Mouse (Mus musculus) C2C12 (cell line): ENCODE results near the gene Phf24.

Source experiments
- CTCF ChIP-seq: IDR thresholded peaks from one replicate; pipeline ENCODE4 v1.5.1; 2011; ENCODE audit not compliant: control insufficient read depth, insufficient read depth, insufficient read length
- MAX ChIP-seq: IDR thresholded peaks from one replicate; pipeline ENCODE4 v1.6.1; 2011; ENCODE audit warnings: mild to moderate bottlenecking, control low read depth
- MYOD1 ChIP-seq: IDR thresholded peaks from one replicate; pipeline ENCODE4 v1.6.1; 2011; ENCODE audit warnings: low read depth; ENCODE audit not compliant: control insufficient read depth, insufficient read length
- USF1 ChIP-seq: IDR thresholded peaks from one replicate; pipeline ENCODE4 v1.6.1; 2011; ENCODE audit warnings: low read depth, mild to moderate bottlenecking, control low read depth, moderate library complexity

- TF ChIP-seq USF1 (no peak), MAX (no peak), CTCF (no peak), MYOD1 (no peak)
Measured at GRCm38 (mm10) chr4:42973868-42974267, 57.4 kb downstream of the Phf24 start.
